Mouse (Mus musculus) naive thymus-derived CD4-positive, alpha-beta T cell, adult 2 months (primary cell): ENCODE data around the gene Rbm44.

ENCODE experiments used
- DNase-seq: peaks from one replicate; pipeline ENCODE4 v3.0.0-alpha.2; 2011; ENCODE audit warnings: low read depth

Gene Rbm44

DNA sequence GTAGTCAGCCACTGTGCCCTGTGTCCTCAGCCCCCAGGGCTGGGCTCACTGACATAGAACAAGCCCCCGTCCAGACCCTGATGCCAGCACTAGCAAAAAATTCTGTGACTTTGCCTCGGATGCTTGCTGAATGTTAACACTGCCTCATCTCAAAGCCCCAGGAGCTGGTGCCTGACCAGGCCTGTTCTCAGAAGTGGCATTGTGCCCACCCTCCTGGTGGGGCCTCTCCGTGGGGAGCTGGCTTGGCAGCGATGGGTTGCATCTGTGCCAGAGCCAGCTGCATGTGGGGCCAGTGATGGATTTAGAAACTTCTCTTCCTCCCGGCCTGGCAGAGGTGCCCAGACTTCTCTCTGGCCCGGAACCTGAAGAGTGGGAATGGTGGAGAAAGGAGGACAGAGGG is 64.9 kb downstream of the Rbm44 start:
- DNase-seq, result no peak

- DNase-seq, result peak; percentile 83
Observed at GRCm38 (mm10) chr1:91211099-91211498, 66.2 kb downstream of the Rbm44 start.

DNA sequence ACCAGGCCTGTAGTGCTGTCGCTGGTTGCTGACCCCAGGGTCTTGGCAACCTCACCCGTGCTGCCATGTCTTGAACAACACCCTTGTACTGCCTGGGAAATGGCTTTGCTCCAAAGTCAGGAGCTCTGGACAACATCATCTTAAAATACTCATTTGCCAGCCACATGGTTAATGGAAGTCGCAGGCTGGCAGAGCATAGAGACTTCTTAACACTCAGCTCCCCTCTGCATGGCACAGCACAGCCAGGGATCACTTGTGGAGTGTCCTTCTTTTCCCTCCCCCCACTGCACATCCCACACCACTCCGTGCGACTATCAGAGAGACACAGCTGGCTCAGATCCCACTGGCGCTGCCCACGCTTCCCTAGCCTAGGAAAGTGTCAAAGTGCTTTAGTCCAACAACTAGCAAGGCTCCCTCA is 66.7 kb downstream of the Rbm44 start:
- DNase-seq, result no peak

- DNase-seq, result no peak
Observed at GRCm38 (mm10) chr1:91215264-91215663, 70.4 kb downstream of the Rbm44 start.

DNA sequence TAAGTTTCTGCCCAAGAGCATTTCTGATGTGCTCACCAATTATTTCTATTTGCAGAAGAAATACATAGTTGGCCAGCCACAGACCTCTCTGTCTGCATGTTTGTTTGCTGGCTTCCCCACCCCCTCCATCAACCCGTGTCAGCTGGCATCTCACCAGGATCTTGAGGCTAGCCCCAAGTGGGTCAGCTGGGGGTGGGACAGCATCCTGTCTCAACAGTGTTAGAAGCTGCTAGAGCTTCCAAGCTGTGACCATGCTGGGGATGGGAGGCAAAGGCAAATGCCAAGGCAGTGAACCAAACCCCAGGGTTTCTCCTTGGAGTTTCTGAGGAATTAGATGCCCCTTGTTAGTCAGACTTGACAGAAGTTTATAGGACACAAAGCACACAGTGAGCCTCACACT is 71.1 kb downstream of the Rbm44 start:
- no peak for DNase-seq

DNA sequence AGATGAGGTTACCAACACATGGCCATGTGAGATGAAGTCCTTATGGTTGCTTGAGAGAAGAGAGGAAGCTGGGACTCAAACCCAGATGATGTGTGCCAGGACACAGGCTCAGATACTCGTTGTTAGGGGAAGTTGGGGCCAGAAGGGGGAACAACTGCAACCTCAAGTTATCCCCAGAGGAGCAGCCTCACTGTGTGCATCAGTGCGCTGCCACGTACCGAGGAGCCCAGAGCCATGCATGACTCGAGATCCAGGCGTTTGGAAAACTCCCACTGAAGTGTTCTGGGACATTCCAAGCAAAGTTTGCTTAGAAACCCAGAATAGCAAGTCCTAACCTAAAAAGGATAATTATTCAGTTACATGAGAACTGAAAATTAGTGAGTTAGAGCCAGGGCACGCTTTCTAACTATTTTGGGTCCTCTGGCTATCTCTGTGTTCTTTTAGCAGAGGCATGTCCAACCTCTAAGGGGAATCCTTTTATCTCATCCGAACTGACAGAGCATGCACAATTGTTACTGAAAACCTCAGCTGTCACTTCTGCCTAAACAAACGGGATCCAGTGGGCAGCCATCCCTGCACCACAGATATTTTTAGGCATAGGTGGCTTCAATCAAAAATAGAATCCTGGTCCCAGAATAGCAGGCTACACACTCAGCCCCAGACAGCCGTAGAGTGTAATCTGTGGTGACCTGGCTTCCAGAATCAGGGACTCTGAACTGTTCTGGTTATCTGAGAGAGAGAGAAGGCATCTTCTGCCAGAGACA is 71.8 kb downstream of the Rbm44 start:
- DNase-seq, result no peak

- no peak for DNase-seq
Observed at GRCm38 (mm10) chr1:91219641-91220321, 74.9 kb downstream of the Rbm44 start.

DNA sequence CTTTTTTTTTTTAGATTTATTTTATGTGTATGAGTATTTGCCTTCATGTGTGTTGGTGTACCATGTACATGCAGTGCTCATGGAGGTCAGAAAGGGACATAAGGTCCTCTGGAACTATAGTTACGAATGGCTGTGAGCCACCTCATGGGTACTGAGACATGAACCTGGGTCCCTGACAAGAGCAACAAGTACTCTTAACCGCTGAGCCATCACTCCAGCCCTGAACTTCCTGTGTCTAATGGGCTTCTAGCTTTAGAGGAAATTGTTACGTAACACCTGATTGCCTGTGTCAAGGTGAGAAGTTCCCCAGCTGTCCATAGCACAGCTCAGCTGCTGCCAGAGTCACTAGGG is 75.4 kb downstream of the Rbm44 start:
- DNase-seq, result peak; percentile 32
